Mouse (Mus musculus): ENCODE results near the gene Itgb4.

DNA sequence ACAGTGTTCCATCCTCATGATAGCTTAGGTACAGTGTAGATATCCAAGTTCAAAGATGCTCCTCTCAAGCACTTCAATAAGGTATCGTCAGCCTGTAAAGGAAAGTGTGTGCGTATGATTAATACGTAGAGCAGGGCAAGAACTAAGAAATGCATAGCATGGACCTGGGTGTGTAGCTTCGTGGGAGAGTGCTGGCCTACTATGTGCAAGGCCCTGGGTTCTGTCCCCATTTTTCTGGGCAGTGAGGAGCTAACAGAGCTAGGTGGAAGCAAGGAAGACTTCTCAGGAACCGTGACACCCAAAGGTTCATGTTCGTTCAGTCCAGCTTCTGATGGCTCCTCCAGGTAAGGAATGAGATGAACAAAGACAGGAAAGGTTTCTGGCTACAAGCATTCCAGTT lies 70.7 kb downstream of the Itgb4 start:
- TF ChIP-seq TAL1 (IDR thresholded peaks at IDR 0.05; ENCODE audit: low read length) (no peak), GATA1 (IDR thresholded peaks at IDR 0.05; ENCODE audit: low read length) (no peak)

All from erythroblast, embryonic 14.5 days (primary cell).